Mouse (Mus musculus) T-helper 1 cell (primary cell): ENCODE data around the gene Lrrc56.

Source experiments
- in situ Hi-C: fragments of 300-600 bp; cut with MboI, MseI; formaldehyde crosslinking; loops from one replicate; pipeline ENCODE4 v1.15.1; 2025; ENCODE audit warnings: high pct_unique_total_duplicates

Gene Lrrc56

DNA sequence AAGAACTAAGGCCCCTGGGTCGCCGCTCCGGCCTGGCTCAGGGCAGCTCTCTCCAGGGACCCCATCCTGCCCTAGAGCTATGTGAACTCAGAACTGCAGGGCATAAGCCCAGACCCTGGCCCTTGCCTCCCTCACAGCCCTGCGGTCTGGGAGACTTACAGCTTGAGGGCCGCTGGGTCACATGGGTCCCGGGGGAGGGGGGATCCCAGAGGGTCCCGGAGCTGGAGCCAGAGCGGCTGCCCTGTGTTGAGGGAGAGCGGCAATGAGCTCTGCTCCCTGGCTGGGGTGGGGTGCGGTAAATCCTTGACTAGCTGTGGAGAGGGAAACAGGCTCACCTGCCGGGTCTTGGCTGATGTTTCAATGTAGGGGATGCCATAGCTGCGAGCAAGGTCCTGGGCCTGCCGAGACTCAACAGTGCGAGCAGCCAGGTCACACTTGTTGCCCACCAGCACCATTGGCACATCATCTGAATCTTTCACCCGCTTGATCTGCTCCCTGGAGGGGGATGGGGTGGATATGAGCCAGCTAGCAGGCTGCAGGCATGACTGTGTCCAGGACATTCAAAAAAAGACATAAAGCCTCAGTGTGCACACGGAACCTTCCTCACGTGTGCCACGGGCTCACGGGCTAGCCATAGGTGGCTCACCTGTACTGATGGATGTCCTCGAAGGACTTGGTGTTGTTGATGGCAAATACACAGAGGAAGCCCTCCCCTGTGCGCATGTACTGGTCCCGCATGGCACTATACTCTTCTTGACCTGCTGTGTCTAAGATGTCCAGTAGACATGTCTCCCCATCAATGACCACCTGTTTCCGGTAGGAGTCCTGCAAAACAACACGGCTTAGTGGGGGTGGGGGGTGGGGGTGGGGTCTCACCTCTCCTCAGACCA lies 1.9 kb upstream of the Lrrc56 start:
- in situ Hi-C loops, result no loop called here

DNA sequence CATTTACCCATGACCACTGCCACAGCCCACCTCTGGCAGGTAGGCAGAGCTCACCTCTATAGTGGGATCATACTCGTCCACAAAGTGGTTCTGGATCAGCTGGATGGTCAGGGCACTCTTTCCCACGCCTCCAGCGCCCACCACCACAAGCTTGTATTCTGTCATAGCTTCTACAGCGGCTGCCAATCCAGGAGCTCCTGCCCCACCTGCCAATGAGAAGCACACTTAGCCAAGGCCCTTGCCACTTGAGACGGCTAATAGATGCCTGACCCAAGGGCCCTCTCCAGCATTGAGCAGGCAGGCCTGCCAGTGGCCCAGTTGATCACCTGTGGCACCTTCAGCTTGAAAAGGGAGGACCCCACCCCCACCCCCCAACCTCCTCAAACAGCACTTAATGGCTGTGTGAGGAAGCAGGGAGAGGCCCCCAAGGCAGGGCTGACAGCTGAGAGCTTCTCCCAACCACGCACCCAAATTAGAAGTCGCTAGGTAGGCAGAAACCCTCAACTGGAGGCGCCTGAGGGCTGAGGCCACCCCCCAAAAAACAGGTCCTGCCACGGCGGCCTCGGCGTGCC lies 1.1 kb upstream of the Lrrc56 start:
- in situ Hi-C loops, result no loop called here

DNA sequence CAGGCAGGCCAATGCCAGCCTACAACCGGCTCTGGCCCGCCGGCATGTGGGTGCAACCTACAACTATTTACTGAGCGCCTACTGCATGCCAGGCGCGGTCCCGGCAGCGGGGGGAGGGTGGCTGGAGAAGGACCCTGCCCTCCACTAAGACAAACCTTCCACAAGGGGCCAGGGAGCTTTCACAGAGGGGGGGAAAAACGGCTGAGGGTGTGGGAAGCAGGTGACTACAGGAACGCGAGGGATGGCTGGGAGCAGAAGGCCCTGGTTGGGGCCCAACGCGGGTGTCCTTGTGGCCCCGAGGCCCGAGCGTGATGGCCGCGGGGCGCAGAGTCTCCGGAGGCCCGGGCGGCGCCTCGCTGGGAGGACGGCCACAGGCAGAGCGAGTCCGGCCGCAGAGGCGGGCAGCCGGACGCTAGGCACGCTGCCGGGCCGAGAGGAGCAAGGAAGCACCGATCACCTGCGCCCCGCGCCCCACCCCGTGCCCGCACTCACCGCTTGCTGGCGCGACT lies 555 bp upstream of the Lrrc56 start:
- in situ Hi-C loops, result no loop called here

DNA sequence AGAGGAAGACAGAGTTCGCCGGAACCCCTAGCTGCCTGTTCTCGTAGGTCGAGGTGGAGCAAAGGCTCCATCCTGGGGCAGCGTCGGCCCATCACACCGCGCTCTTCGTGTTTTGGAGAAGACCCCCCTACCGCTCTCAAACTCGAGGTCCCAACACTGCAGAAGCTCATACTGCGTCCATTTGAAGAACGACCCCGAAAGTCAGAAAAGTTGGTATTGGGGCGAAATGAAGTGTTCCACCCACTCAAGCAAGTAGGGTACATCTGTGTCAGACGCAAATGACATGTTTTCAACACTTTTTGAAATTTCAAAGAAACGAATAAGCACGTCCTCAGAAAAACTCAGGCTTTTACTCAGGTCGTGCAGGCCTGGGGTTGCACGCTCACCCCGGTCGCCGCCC lies 452 bp downstream of the Lrrc56 start:
- in situ Hi-C loops, result no loop called here

DNA sequence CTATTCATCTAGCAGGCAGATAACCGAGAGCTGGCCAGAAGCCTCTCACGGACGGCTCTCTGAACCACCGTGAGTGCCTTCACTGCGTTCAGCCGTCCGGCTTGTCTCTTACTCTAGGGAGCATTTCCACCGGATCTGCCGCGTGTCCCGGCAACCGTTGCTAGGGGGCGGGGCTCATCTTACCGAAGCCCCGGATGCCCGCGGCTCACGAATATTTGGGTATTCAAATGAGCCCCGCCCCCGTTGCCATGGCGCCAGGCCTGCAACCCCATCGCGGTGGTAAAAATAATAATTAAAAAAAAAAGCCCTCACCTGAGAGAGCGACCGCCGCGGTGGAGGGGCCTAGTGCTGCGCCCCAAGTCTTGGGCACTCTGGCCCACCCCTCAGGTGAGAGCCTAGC lies 873 bp downstream of the Lrrc56 start:
- in situ Hi-C loops, result no loop called here

DNA sequence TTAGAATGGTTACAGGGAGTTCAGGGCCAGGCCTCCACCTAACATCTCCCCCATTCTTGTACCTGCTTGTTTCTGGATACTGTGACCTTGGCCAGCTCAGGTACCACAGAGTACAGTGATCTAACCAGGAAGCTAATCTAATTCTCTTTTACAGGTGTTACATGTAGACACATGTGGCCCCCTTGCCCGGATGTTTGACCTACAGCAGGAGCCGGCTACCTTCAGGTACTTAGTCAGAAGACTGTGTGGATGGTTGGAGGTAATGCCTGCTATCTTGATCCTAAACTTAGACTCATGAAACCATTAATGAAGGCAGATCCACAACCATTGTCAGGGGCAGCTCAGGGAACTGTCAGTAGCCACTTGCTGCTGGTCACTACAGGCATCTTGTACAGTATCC lies 1.8 kb downstream of the Lrrc56 start:
- in situ Hi-C loops, result no loop called here

DNA sequence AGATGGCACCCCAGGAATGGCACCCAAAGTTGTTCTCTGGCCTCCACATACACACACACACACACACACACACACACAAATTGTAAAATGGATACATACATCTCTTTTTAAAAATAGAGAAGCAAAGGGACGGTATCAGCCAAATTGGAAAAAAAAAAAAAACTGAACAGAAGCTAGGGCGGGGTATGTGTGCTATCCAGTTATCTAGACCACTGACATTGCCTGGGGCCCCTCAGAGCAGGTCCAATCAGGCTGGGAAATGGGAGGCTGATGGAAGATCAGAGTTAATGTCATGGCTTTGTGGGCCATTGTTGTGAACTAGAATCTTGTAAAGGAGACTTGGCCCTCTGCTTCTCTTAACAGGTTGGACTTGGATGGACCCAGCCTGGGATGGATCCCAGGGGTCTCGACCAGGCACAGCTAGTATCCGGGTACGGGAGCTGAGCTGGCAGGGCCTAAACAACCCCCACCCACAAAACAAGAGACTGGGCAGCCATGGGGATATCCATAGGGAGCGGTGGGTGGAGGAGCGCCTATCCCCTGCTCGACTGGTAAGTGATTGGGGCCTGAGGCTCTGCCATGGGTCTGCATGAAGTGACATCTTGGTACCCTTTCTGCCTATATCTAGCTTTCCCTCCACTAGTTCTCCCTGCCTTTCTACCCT lies 2.8 kb downstream of the Lrrc56 start:
- in situ Hi-C loops, result no loop called here

DNA sequence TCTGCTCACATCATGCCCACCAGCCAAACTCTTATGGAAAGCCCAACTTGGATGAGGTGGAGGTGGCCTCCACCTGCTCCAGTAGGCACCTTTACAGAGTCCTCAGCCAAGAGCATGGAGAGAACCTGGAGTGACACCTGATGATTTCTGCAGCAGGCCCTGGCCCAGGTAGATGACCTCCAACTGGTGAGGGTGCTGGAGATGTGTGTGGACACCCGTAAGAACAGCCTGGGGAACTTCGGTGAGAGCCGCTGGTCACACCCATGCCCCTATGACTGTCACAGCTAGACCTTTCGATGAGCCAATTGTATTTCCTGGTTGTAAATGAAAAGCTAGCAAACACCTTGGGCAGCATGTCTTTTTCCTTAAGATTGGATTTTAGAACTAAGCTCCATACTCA lies 4.2 kb downstream of the Lrrc56 start:
- in situ Hi-C loops, result no loop called here

DNA sequence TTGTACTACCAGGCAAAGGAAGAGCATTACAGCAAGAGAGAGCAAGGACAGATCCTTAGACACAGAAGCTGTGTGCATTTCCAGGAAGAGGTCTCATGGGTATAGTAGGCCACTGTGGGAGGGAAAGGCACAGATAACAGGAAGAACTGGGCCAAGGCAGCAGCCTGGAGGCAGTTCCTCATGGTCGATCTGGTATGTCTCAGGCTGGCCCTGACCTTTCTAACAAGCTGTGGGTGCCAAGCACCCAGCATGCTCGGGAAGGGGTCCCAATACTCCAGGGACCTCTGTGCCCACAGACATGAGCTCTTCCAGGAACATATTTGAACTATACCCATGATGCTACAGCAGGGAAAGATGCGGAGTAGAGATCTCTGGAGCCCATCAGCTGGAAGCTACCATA lies 10.6 kb downstream of the Lrrc56 start:
- in situ Hi-C loops, result no loop called here

DNA sequence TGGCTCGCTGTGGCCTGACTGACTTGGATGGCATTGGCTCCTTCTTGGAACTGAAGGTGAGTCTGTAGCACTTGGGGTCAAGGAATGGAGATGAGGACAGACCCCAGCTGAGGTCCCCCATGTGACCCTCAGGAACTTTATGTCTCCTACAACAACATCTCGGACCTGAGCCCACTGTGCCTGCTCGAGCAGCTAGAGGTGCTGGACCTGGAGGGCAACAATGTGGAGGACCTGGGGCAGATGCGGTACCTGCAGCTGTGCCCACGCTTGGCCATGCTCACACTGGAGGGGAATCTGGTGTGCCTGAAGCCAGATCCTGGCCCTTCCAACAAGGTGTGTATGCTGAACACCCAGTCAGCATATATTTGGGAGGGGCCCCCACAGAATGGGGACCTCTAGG lies 11.5 kb downstream of the Lrrc56 start:
- in situ Hi-C loops, result no loop called here

DNA sequence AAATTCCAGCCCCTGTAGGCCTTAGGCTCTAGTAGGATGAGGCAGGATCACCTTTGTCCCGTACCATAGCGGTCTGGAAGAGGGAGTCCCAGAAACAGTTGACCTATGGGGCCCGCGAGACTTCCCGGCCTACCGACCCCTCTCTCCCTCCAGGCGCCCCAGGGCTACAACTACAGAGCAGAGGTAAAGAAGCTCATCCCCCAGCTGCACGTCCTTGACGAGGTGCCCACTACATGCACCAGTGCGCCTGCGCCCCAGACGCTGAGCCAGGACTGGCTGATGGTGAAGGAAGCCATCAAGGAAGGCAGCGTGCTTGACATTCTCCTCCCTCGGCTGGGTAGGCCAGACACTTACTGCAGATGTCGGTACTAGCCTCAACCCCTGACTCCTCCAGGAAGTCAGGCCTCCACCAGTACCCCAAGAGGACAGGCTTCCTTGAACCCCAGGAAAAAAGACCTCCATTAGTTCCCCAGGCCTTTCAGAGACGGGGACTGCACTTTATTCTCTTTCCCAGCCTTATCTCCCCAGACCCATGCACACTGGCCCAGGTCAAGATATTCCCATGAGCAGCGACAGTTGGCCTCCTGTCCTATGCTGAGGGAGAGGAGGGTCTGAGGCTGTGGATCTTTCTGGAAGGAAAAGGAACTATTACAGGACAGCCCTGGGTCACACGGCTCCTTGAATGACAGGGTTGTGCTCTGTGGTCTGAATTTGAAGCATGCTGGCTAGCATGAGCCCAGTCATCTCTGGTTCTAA lies 12.4 kb downstream of the Lrrc56 start:
- in situ Hi-C loops, result no loop called here

DNA sequence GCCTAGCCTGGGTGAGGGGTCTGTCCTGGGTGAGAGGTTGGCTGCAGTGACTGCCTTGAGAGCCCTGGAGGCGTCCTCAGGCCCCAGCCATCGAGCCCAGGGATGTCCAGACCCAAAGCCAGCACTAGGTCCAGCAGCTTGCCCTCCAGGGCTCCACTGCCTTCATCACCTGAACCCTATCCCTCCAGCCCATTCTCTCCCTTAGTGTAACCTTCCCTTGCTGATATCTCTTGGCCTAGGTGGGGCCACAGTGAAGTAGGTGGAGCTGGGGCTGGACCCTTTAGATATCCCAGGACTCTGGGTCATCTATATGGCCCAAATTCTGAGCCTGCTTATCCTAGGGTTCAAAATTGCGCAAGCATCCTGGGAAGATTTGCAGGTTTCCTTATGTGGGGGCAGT lies 15.6 kb downstream of the Lrrc56 start:
- in situ Hi-C loops, result no loop called here

DNA sequence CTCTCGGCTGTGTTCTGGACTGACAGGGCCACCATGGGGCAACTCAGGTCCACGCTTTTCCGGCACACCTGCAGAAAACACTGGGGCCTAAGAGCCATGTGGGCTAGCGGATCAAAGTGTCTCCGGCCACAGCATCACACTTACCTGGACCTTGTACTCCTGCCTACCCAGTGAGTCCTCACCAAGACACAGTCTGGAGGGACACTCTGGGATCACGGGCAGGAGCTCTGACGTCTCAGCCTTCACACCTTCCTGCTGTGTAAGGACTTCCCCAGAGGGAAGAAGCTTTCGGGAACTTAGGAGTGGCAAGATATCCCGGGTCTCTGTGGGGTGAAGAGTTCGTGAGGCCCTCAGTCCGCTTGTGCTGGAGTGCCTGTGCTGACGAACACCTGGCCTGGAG lies 16.2 kb downstream of the Lrrc56 start:
- in situ Hi-C loops, result no loop called here

DNA sequence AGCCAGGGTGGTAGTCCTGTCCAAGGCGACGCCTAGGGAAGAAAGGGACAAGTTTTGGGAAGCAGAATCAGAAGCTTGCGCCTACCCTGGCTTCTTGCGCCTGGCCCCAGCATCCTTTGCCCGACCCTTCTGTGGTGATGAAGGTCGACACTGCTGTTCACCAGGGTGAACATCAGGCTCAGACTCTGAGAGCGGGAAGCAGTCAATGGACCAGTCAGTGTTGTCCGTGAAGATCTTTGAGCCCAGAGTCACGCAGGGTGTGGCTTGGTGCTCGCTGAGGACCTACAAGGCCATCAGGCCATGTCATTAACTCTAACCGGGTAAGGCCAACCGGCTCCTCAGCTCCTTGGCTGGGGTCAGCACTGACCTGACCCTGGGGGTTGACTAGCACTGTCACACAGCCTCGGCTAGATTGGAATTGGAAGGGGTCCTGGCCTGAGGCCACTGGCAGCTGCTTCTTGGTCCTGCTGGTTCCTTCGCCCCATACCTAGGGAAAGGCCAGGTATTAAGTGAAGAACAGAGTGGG lies 16.7 kb downstream of the Lrrc56 start:
- in situ Hi-C loops, result no loop called here

DNA sequence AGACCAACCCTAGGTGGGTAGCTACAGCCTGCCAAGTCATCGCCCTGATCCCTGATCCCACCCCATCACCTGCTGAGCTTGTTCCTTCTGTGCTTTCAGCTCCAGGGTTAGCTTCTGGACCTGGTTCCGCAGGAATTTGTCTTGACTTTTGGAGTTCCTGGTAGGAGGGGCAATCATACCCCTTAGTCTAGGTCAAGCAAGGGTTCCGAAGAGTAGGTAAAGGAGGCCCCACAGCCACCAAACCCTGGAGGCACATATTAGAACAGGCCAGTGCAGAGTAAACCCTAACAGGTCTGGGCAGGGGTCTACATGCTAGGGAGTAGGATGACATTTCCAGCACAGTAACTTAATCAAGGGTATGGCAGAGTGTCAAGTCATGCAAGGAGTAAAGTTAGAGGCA lies 19.2 kb downstream of the Lrrc56 start:
- in situ Hi-C loops, result no loop called here

DNA sequence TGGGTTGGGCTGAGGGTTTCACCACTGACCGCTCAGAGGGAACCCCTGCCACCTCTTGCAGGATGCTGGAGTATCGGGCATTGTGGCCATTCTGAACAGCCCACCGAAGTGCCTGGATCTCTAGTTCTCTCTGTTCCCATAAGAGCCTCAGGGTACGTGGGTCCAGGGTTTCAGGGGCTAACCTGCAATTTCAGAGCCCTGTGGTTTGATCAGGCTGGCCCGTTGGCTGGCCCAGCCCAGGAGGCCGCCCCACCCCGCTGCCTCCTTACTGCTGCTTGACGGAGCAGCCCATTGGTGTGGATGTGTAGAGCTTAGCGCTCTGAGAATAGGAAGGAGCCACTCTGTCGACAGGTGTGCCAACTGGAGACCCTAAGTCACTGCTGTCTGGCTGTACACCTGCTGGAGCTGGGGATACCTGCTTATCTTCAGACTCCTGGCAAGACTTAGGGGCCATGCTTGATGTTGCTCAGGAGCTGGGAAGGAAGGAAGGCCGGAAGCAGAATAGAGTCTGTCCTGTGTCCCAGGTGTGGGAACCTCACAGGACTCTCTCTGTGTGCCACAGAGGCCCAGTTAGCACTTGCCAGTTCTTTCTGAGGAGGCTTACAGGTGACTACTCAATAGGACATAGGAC lies 19.8 kb downstream of the Lrrc56 start, which contains the start of gene Lmntd2:
Lmntd2 (minus strand) TSS at position 476 of the 631 bp plus-strand sequence.
- in situ Hi-C loops, result no loop called here

DNA sequence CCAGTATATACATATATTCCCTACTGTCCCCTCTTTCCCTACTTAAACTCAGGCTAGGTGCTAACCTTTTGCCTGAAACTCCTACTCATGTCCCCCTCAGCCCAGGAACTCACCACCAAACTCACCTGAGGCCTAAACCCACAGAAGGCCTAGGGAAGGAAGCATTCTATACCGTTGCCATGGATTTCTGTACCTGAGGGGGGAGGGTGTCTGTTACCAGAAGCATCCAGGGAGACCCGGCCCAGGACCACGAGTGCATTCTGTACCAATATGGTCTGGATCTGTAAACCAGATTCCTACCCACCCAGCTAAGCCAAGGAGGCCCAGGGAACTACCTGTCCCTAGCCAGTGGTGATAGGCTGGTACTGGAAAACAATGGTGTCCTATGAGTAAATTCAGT lies 20.4 kb downstream of the Lrrc56 start:
- in situ Hi-C loops, result no loop called here

DNA sequence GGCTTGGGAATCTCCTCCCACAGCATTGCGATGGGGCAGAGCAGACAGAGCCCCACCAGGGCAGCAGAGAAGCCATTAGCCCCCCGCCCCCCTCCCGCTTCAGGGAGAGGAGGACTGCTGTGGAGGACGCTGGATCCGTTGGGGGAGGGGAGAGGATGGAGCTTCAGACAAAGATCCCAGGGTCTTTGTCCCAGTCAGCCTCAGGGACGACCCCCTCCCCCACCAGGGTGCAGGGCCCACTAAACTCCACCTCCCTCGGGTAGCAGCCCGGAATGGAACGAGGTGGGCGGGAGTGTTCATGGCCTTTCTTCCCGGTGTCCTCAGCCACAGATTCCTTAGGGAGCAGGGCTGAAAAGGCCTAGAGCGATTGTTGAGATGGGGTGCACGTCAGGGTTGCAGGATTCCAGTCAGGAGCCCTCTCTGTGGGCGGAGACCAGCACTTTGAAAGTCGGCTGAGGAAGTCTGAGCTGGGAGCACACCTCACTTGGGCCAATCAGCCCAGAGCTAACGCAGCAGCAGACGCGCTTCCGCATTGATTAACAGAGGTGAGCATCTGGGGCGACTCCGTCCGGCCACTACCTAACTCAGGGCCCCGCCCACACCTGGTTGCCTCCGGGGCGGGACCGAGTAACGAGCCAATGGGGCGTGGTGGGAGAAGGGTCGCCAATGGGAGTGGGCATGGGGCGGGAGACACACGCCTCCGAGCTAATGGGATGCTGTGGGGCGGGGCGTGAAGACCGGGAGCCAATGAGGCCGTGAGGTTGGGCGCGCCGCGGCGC lies 21.3 kb downstream of the Lrrc56 start, which contains the start of gene Rassf7:
Rassf7 (plus strand) TSS at position 760 of the 779 bp plus-strand sequence.
- in situ Hi-C loops, result no loop called here

DNA sequence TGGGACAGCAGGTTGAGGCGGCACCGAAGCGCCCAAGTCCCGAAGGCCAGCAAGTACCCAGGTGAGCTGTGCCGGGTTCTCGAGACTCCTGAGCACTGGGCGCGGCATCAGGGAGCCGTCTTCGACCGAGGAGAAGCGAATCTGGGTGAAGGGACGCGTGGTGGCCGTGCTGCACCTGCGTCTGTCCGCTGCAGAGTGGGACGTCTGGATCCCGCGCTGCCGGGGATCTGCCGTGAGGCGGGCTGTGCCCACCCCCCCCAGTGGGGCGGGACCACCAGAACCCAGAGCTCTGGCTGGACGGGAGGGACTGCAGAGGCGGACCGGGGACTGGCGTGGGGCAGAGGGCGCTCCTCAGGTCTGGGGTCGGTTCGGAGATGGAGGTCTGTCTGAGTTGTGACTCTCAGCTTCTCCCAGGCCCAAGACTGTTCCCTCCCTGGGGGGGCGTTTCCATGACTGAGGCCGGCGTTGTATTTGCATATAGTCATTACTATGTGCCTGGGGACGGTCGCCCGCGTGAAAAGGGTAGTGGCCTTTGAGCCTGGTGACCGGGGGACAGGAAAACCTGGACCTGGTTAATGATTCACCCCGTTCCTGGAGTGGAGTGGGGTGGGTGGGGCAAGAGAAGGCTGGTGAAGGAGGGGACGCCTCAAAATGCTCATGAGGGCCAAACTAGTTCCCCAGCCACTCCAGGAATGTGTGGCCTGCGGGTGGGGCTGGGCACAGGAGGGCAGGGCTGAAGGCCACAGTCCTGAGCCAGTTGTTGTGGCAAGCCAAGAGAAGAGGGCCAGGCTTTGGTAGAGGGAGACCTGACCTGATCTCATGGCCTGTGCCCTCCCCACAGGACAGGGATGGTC lies 22.1 kb downstream of the Lrrc56 start:
- in situ Hi-C loops, result no loop called here
